Mouse (Mus musculus): ENCODE data around the gene Rnd2. TPM values are rescaled to one million over a fixed set of nuclear protein-coding genes. Genes with fewer than 3 reads are reported as not detected.

The Rnd2 gene
- total RNA-seq, 1 experiment from 2014 or later: 11.1 TPM

Small RNA genes lying within 50 kb of the gene (microRNA-seq; reads per million reads assigned to microRNA genes)
- 0 reads per million in 2 experiments for gene Mir6929

Other genes with a start within 250 kb of the Rnd2 start
- 37.3 and 49.6 TPM in 2 replicates for gene Ezh1, start 238.5 kb upstream of the Rnd2 start, total RNA-seq (2021)
- gene Ramp2, start 219.0 kb upstream of the Rnd2 start, total RNA-seq (2021): 53.9 and 57.0 TPM in 2 replicates
- gene Vps25, start 211.3 kb upstream of the Rnd2 start, total RNA-seq (2021): 112 and 116 TPM in 2 replicates
- 1.7 and 2.6 TPM in 2 replicates for gene Wnk4, start 204.4 kb upstream of the Rnd2 start, total RNA-seq (2021)
- gene Cntd1, start 186.0 kb upstream of the Rnd2 start, total RNA-seq (2021): 0.67 and 0.73 TPM in 2 replicates
- 67.9 and 74.9 TPM in 2 replicates for gene Coa3, start 185.9 kb upstream of the Rnd2 start, total RNA-seq (2021)
- gene Becn1, start 162.7 kb upstream of the Rnd2 start, total RNA-seq (2021): 117 and 159 TPM in 2 replicates
- gene Psme3, start 148.8 kb upstream of the Rnd2 start, total RNA-seq (2021): 126 and 131 TPM in 2 replicates
- gene Aoc2, start 139.9 kb upstream of the Rnd2 start, total RNA-seq (2021): 4.6 and 6.5 TPM in 2 replicates
- 30.8 and 35.7 TPM in 2 replicates for gene Aoc3, start 134.4 kb upstream of the Rnd2 start, total RNA-seq (2021)
- gene G6pc, start 97.4 kb upstream of the Rnd2 start, total RNA-seq (2021): 1.8 TPM in 2 replicates
- 34.0 and 36.3 TPM in 2 replicates for gene Aarsd1, start 47.4 kb upstream of the Rnd2 start, total RNA-seq (2021)
- gene Gm27029, start 40.2 kb upstream of the Rnd2 start, total RNA-seq (2021): 3.7 and 4.2 TPM in 2 replicates
- 26.3 and 26.4 TPM in 2 replicates for gene Rundc1, start 39.9 kb upstream of the Rnd2 start, total RNA-seq (2021)
- 3.2 and 3.9 TPM in 2 replicates for gene Ptges3l, start 39.7 kb upstream of the Rnd2 start, total RNA-seq (2021)
- 74.2 and 91.6 TPM in 2 replicates for gene Rpl27, start 22.7 kb upstream of the Rnd2 start, total RNA-seq (2021)
- 33.5 and 39.5 TPM in 2 replicates for gene Ifi35, start 16.6 kb upstream of the Rnd2 start, total RNA-seq (2021)
- 104 and 112 TPM in 2 replicates for gene Vat1, start 1.2 kb downstream of the Rnd2 start, total RNA-seq (2021)
- gene Brca1, start 87.0 kb downstream of the Rnd2 start, total RNA-seq (2021): 3.5 and 3.9 TPM in 2 replicates
- 156 and 164 TPM in 2 replicates for gene Nbr1, start 87.2 kb downstream of the Rnd2 start, total RNA-seq (2021)
- 11.4 and 14.1 TPM in 2 replicates for gene Tmem106a, start 117.2 kb downstream of the Rnd2 start, total RNA-seq (2021)
- gene Gm11634, start 134.3 kb downstream of the Rnd2 start, total RNA-seq (2021): not detected in 2 replicates
- 29.9 and 37.3 TPM in 2 replicates for gene Rdm1, start 162.2 kb downstream of the Rnd2 start, total RNA-seq (2021)
- gene Arl4d, start 200.5 kb downstream of the Rnd2 start, total RNA-seq (2021): 5.9 and 8.9 TPM in 2 replicates

Data from adrenal gland, postnatal 25 days (tissue).